Mouse (Mus musculus) embryonic facial prominence, embryonic 15.5 days (tissue): ENCODE data around the gene Gm20671. TPM values are rescaled to one million over a fixed set of nuclear protein-coding genes. Genes with fewer than 3 reads are reported as not detected.
"Not testable (repeated sequence)": the region's sequence is repeated elsewhere in the genome, so short reads cannot be mapped to it uniquely, and the experiment has no call there.

Experiments used
- ATAC-seq: fragments of 200-750 bp; cut with Nextera tagmentation; 2 replicates; pipeline ENCODE4 v1.8.0; 2017; ENCODE audit warnings: low read depth, moderate TSS enrichment; ENCODE audit not compliant: insufficient number of reproducible peaks, low FRiP score, low TSS enrichment
- H3K27ac ChIP-seq: fragments of 300-500 bp; sonication (generic); replicated peaks from 2 replicates; pipeline ENCODE4 v1.5.1; 2015; ENCODE audit warnings: mild to moderate bottlenecking, inconsistent platforms
- H3K27me3 ChIP-seq: fragments of 300-500 bp; sonication (generic); 2 replicates; pipeline ENCODE4 v1.6.1; 2015; ENCODE audit warnings: inconsistent platforms
- H3K36me3 ChIP-seq: fragments of 300-500 bp; sonication (generic); 2 replicates; pipeline ENCODE4 v1.6.1; 2015; ENCODE audit warnings: mild to moderate bottlenecking, inconsistent platforms
- H3K4me1 ChIP-seq: fragments of 300-500 bp; sonication (generic); 2 replicates; pipeline ENCODE4 v1.6.1; 2015; ENCODE audit warnings: inconsistent platforms
- H3K4me2 ChIP-seq: fragments of 300-500 bp; sonication (generic); replicated peaks from 2 replicates; pipeline ENCODE4 v1.6.1; 2015; ENCODE audit warnings: mild to moderate bottlenecking, inconsistent platforms
- H3K4me3 ChIP-seq: fragments of 300-500 bp; sonication (generic); replicated peaks from 2 replicates; pipeline ENCODE4 v1.5.1; 2015; ENCODE audit warnings: mild to moderate bottlenecking, inconsistent platforms
- H3K9ac ChIP-seq: fragments of 300-500 bp; sonication (generic); 2 replicates; pipeline ENCODE4 v1.6.1; 2015; ENCODE audit warnings: inconsistent platforms
- H3K9me3 ChIP-seq: fragments of 300-500 bp; sonication (generic); replicated peaks from 2 replicates; pipeline ENCODE4 v1.6.1; 2016; ENCODE audit warnings: inconsistent platforms
- WGBS: fragments of 180-500 bp; shearing (Covaris S2); methylation state at CpG from one replicate; pipeline ENCODE4 v1.1.7; 2015; 5-methylcytosine and 5-hydroxymethylcytosine counted together
- polyA plus RNA-seq: library from polyadenylated mRNA; unstranded; fragments of >200 nt; fragmentation: Nextera tagmentation; extraction: Ambion mirVana; gene quantifications from 2 replicates; pipeline ENCODE4 v1.2.1, GENCODE M21; 2015

Gm20671 gene
- polyA plus RNA-seq, result not detected in 2 replicates

DNA sequence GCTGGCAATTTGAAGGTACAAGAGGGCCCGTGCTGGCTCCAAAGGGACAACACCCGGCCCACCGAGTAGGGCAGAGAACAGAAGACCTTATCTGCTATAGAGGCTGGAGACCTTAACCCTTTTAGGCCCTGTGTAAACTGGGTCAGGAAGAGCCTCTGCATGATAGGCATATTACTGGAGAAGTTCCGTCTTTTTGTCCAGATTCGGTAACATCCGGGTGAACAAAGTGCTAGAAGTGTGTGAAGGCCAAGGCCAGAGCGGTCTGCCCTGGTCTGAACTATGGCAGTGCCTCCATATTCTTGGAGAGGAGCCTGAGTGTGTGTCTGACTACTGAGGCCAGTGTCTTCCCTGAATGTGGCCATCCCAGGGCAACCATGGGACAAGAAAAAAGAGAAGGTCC lies at the start of gene Gm20671:
Gene Gm20671, minus strand, starts transcription at position 101 of the 400 bp plus-strand sequence.
- no peak within 1 kb of the TSS for H3K27ac ChIP-seq
- 79% methylated on average over 7 of the region's 7 CpGs for WGBS

DNA sequence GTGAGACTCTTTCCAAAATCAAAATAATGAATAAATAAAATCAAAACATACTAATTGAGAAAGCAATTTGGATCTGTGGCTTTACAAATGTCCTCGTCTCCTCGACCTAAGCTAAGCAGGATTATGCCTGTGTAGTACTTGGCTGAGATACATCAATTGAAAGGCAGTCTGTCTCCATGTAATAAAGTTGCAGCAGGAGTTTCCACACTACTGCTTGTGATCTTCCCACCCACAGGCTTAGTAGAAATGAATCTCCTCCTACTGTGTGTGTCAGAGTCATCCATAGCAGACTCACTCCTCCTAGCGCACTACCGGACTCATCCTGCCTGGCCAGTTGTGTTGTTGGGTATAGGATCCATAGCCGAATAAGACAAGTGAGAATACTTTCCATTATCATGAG lies 45.4 kb upstream of the Gm20671 start:
- H3K27me3 ChIP-seq, result no peaks in the 10 kb centered on the region
- no peak overlapping the region for H3K27ac ChIP-seq
- no peak for ATAC-seq
- no peak overlapping the region for H3K4me2 ChIP-seq
- H3K36me3 ChIP-seq, result peaks cover 64% of the 10 kb centered on the region
- no peak overlapping the region for H3K9ac ChIP-seq
- no peaks in the 10 kb centered on the region for H3K4me1 ChIP-seq
- no peaks in the 10 kb centered on the region for H3K9me3 ChIP-seq
- no peak overlapping the region for H3K4me3 ChIP-seq
- 95% methylated on average over 5 of the region's 5 CpGs for WGBS

More for the DNA sequence above, at the start of gene Gm20671:
- no peak for ATAC-seq
- H3K4me2 ChIP-seq, result no peak within 1 kb of the TSS
- peaks cover 76% of the 10 kb centered on the region for H3K36me3 ChIP-seq
- no peaks in the 10 kb centered on the region for H3K9me3 ChIP-seq
- H3K4me1 ChIP-seq, result no peaks in the 10 kb centered on the region
- no peaks in the 10 kb centered on the region for H3K27me3 ChIP-seq
- no peak within 1 kb of the TSS for H3K9ac ChIP-seq
- no peak within 1 kb of the TSS for H3K4me3 ChIP-seq

DNA sequence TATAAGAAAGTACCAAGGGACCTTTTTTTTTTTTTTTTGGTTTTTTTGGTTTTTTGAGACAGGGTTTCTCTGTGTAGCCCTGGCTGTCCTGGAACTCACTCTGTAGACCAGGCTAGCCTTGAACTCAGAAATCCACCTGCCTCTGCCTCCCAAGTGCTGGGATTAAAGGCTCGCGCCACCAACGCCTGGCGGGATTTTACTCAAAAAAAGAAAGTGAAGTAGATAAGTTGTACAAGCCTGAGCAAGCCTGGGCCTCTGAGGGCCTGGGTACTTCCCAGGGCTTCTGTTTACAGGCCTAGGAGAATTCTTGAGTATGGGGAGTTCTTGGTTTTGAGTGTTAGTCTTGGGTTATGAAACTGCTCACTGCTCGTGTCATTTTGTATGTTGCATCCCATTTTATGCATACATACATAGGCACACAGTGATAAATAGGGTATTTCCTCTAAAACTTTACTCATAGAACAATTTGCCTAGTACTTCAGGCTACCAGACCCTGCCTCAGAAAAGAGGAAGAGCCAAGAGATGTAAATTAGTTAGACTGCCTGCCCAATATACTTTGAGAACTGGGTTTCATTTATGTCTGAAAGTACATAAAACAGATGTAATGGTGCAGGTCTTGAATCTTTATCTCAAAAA lies 42.6 kb upstream of the Gm20671 start:
- no peak overlapping the region for H3K4me2 ChIP-seq
- no peak for ATAC-seq

DNA sequence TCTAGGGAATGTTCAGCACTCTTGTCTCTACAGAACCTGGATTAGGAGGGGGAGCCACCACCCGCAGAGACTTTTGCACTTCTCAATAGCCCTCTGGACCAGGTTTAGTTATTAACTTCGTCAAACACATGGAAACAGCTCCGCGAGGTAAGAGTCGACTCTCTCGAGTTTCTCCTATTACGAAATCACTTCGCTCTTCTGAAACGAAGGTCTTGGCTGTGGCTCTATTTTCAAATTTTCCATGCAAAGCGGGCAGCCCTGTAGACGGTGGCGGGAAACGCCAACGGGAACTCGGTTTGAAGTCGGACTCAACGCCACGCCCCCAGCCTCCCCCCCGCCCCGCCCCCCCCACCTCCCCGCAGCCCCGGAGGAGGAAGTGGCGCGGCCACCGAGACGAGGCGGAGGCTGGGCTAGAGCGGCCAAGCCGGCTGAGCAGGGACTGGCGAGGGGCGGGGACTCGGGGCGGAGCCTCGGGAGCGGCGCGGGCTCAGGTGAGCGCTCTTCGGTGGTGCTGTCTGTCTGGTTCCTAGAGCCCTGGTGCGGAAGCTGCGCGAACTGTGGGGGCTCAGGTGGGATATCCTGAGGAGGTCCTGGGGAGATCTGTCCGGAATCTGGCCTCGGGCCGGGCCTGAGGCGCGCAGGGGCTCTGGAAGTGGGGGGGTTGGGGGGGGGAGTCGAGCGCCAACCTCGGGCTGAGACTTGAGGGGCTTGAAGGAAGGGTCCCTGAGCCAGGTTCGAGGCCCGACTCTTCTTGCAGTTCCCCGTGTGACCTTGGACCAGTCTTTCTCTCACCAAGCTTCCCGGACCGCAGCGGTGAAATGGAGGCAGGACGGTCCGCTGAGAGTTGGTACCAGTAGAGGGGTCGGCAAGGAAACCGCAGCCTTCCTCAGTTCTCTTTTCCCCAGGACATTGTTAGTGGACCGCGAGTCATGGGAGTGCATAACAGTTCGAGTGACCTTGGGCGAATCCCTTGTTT lies 36.6 kb upstream of the Gm20671 start, which contains the start of gene Depdc5:
Gene Depdc5, plus strand, starts transcription at position 449 of the 976 bp plus-strand sequence.
- no peaks in the 10 kb centered on the region for H3K27me3 ChIP-seq
- H3K27ac ChIP-seq, result peak within 1 kb of the TSS; percentile 87
- peak; percentile 97 for ATAC-seq
- H3K9ac ChIP-seq, result peak within 1 kb of the TSS; percentile 62
- no peaks in the 10 kb centered on the region for H3K9me3 ChIP-seq
- peaks cover 8% of the 10 kb centered on the region for H3K4me1 ChIP-seq
- WGBS, result 1% methylated on average over 52 of the region's 64 CpGs
- peaks cover 15% of the 10 kb centered on the region for H3K36me3 ChIP-seq
- peak within 1 kb of the TSS; percentile 67 for H3K4me3 ChIP-seq
- peak within 1 kb of the TSS; percentile 69 for H3K4me2 ChIP-seq

More for the DNA sequence above, 42.6 kb upstream of the Gm20671 start:
- Histone ChIP-seq H3K36me3 (peaks cover 49% of the 10 kb centered on the region), H3K9ac (no peak overlapping the region), H3K9me3 (no peaks in the 10 kb centered on the region), H3K27me3 (no peaks in the 10 kb centered on the region), H3K4me3 (no peak overlapping the region), H3K27ac (no peak overlapping the region), H3K4me1 (peaks cover 3% of the 10 kb centered on the region)
- 96% methylated on average over 5 of the region's 5 CpGs for WGBS

DNA sequence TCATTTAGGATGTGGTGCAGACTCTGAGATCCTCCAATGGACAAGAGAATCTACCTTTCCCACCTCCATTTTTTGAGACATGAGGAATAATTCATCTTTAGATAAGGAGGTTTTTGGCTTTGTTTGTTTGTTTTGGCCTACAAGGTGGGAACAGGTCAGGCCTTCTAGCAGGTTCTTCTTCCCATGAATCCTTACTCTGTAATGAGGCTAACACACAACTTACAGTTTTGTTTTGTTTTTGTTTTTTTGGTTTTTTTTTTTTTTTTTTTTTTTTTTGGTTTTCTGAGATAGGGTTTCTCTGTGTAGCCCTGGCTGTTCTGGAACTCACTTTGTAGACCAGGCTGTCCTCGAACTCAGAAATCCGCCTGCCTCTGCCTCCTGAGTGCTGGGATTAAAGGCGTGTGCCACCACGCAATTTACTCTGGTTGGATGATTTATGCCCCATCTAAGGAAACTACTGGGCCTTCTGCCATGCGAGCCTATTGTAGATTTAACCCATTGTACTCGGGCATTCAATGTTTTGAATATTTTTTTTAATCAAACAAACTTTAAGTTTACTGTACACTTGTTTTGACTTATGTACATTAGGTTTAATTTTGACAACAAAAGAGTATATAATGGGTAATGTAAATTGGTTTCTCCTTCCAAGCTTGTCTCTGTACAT lies 35.7 kb upstream of the Gm20671 start:
- no peak overlapping the region for H3K4me3 ChIP-seq
- WGBS, result 66% methylated on average over 6 of the region's 6 CpGs
- no peak overlapping the region for H3K27ac ChIP-seq

DNA sequence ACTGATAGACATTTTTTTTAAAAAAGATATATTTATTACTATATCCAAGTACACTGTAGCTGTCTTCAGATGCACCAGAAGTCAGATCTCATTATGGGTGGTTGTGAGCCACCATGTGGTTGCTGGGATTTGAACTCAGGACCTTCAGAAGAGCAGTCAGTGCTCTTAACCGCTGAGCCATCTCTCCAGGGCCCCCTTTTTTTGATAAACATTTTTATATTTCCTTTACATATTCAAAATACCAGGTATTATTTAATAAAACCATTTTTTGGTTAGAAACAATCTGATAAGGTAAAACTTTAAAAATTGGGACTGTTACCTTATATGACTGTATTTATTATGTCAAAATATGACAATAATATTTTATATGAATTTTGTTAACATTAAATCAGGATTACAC lies 34.2 kb upstream of the Gm20671 start:
- Histone ChIP-seq H3K36me3 (no peaks in the 10 kb centered on the region), H3K27ac (no peak overlapping the region), H3K9me3 (no peaks in the 10 kb centered on the region), H3K9ac (no peak overlapping the region), H3K4me1 (peaks cover 8% of the 10 kb centered on the region), H3K4me3 (no peak overlapping the region), H3K4me2 (no peak overlapping the region), H3K27me3 (no peaks in the 10 kb centered on the region)
- WGBS, result 71% methylated on average over 1 of the region's 1 CpGs
- no peak for ATAC-seq

More for the DNA sequence above, 35.7 kb upstream of the Gm20671 start:
- H3K9me3 ChIP-seq, result no peaks in the 10 kb centered on the region
- 0 out of 2 replicates have a peak, but pooled peaks cover 6% of the 10 kb centered on the region for H3K36me3 ChIP-seq
- H3K27me3 ChIP-seq, result no peaks in the 10 kb centered on the region
- no peak overlapping the region for H3K9ac ChIP-seq
- no peak for ATAC-seq
- H3K4me1 ChIP-seq, result peaks cover 8% of the 10 kb centered on the region
- peak overlapping the region; percentile 58 for H3K4me2 ChIP-seq

DNA sequence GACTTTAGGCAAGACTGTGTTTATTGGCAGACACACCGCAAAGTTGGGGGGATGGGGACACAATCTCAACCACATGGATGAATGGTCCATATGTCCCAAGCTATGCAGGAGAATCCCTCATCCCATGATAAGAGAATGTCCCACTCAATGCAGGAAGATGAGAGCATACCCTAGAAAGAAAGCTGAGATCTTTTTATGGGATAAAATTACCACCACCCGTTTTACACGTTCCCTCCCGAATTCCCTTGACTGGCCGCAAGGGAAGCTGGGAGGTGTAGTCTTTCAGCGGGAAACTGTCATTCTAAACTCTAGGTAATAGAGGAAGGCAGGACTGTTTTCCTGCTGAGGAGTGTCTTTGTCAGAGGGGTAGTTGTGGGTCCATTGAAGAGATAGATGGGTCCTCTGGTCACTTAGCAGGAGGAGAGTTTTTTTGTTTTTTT lies 30.9 kb upstream of the Gm20671 start:
- no peaks in the 10 kb centered on the region for H3K27me3 ChIP-seq
- H3K4me3 ChIP-seq, result peak overlapping the region; percentile 51
- H3K4me2 ChIP-seq, result peak overlapping the region; percentile 56
- peak overlapping the region; percentile 75 for H3K27ac ChIP-seq
- 3% methylated on average over 6 of the region's 6 CpGs for WGBS
- no peaks in the 10 kb centered on the region for H3K36me3 ChIP-seq
- ATAC-seq, result no peak
- no peaks in the 10 kb centered on the region for H3K9me3 ChIP-seq
- peaks cover 7% of the 10 kb centered on the region; the same call in 1 of the 2 replicates for H3K4me1 ChIP-seq
- peak overlapping the region; percentile 18; the same call in 1 of the 2 replicates for H3K9ac ChIP-seq

DNA sequence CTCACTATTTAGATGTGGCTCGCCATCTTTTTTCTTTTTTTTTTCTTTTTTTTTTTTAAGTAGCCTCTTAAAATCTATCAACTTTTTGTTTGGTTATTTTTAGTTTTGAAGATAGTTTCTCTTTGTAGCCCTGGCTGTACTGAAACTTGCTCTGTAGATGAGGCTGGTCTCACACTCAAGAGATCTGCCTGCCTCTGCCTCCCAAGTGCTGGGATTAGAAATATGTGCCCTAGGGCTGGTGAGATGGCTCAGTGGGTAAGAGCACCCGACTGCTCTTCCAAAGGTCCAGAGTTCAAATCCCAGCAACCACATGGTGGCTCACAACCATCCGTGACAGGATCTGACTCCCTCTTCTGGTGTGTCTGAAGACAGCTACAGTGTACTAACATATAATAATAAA lies 28.4 kb upstream of the Gm20671 start:
- H3K4me3 ChIP-seq, H3K9me3 ChIP-seq, ATAC-seq, H3K4me2 ChIP-seq, H3K27me3 ChIP-seq, H3K27ac ChIP-seq, H3K36me3 ChIP-seq, H3K9ac ChIP-seq: not testable (repeated sequence)
- 92% methylated on average over 3 of the region's 3 CpGs for WGBS
- H3K4me1 ChIP-seq, result peaks cover 26% of the 10 kb centered on the region

DNA sequence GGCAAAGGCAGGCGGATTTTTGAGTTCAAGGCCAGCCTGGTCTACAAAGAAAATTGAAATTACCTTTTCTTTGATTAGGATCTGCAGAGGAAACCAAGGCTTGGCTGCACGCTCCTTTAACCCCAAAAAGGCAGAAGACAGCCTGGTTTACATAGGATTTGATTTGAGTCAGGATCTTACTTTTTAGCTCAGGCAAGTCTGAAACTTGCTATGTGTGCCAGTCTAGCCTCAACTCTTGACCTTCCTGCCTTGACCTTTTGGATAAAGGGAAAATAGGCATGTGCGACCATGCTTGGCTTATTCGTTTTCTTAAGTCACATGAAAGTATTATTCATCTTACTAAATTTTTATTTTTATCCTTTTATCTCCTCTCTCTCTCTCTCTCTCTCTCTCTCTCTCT lies 27.9 kb upstream of the Gm20671 start:
- no peak for ATAC-seq
- Histone ChIP-seq H3K27me3 (no peaks in the 10 kb centered on the region), H3K9ac (no peak overlapping the region), H3K9me3 (no peaks in the 10 kb centered on the region), H3K4me1 (peaks cover 26% of the 10 kb centered on the region), H3K4me2 (no peak overlapping the region), H3K36me3 (no peaks in the 10 kb centered on the region), H3K27ac (no peak overlapping the region), H3K4me3 (no peak overlapping the region)
- WGBS, result 82% methylated on average over 4 of the region's 4 CpGs

DNA sequence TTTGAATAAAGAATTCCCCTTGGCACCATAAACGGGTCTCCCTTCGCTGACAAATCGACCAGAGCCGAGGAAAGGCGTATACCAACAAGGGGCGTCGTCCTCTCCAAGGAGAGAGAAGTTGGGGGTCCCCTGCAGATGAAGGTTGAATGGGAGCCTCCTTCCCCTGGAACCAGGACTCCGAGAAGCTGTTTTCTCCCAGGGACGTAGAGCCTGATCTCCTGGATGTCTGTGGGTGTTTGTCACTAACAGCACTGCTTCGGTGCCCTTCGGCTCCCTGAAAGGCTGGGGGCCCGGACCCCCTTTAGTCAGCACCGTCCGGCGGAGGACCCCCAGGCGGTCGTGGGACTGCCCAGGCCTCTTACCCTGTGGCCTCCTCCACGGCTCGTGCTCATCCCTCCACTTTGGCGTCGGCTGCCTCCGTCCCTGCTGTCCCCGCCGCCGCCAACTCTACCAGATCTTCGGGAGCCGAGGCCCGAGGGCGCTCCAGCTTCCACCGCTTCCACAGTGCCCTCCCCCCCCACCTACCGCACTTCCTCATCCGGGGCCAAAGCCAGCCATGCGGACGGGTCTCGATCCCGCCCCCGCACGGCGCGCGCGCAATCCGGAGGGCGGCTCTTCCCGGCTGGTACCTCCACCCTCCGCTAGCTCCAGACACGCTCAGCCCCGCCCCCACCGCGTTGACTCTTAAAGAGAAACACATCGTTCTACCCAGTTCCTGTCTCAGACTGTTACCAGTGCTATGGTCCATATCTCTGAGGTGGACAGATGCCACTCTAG lies 27.0 kb upstream of the Gm20671 start, which contains the start of gene Prr14l:
Gene Prr14l, minus strand, starts transcription at position 526 of the 777 bp plus-strand sequence.
- H3K4me2 ChIP-seq, result peak within 1 kb of the TSS; percentile 63
- peak; percentile 95 for ATAC-seq
- 0 out of 2 replicates have a peak, but pooled peaks cover 2% of the 10 kb centered on the region for H3K36me3 ChIP-seq
- peak within 1 kb of the TSS; percentile 92 for H3K27ac ChIP-seq
- H3K9ac ChIP-seq, result peak within 1 kb of the TSS; percentile 100
- WGBS, result 1% methylated on average over 51 of the region's 51 CpGs
- peak within 1 kb of the TSS; percentile 96 for H3K4me3 ChIP-seq
- peaks cover 26% of the 10 kb centered on the region for H3K4me1 ChIP-seq
- H3K27me3 ChIP-seq, result no peaks in the 10 kb centered on the region
- H3K9me3 ChIP-seq, result no peaks in the 10 kb centered on the region
